Mouse (Mus musculus) megakaryocyte-erythroid progenitor cell, adult 5-6 weeks (primary cell): Measurements from ENCODE around the gene Disc1. TPM values are rescaled to one million over a fixed set of nuclear protein-coding genes. Genes with fewer than 3 reads are reported as not detected.

Source experiments
- ATAC-seq: replicated peaks from 2 replicates; pipeline ENCODE4 v1.8.0; 2016; ENCODE audit warnings: mild to moderate bottlenecking, inconsistent platforms; ENCODE audit not compliant: severe bottlenecking, poor library complexity, low FRiP score, low TSS enrichment
- total RNA-seq, 2 experiments: library from RNA; stranded (forward) in 1 of 2; stranded (reverse) in 1 of 2; fragments of 200-1000, 215-1000 nt in 1 of 2; fragments of >200 nt in 1 of 2; fragmentation: Nextera tagmentation in 1 of 2; gene quantifications; 2 replicates each; pipeline ENCODE4 v1.2.3; 2014 to 2017

Gene Disc1
- total RNA-seq, 2 experiments from 2014 or later: not detected

- ATAC-seq: no peak
Measured at GRCm38 (mm10) chr8:125113831-125114230, 59.8 kb downstream of the Disc1 start.

DNA sequence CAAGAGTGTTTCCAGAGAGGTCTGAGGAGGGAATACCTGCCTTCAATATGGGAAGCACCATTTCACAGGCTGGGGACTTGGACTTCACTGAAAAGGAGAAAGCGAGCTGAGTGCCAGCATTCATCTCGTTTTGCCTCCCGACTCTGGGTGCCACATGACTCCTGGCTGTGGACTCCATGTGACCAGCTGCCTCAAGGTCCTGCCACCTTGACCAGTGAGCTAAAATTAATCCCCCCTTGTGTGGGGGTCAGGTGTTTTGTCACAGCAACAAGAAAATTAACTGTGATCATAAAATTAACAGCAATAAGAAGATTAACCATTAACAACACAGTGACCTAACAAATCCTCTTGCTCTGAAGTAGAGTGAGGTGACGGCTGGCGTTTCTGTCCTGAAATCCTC is 61.3 kb downstream of the Disc1 start:
- no peak for ATAC-seq

DNA sequence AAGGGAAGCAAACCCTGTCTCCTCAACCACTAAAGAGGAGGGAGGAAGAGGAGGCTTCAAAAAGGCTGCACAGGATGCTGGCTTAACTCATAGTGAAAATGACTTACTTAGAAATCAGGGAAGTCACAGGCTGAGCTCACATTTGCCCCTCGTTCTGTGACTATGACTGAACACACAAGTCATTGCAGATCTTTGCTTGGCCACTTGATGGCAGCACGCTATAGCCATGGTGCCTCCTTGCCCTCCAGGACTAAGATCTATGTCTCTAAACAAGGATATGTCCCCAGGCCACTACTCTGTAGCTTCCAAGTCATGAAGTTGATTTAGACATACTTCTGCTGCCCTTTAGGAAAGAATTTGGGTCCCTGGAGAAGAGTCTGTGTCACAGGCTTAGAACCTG is 62.6 kb downstream of the Disc1 start:
- peak; percentile 87 for ATAC-seq

- ATAC-seq: no peak
Measured at GRCm38 (mm10) chr8:125126482-125126881, 72.5 kb downstream of the Disc1 start.

DNA sequence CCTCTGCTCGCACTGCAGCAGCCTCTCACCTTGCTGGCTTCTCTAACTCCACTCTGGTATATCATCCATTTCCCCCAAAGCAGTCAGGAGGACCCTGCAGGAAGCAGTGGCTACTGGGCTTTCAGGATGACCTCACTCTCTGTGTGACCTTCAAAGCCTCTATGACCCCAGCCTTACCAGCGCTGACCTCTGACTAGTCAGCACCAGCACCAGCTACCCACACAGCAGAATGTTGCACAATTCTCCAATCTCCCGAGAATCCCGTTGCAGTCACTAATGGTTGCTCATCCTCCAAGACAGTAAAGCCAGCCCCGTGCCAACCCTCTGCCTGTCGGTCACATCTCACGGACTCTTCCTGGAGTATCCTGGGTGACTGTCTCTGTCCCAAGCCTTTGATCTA is 73.6 kb downstream of the Disc1 start:
- ATAC-seq: no peak

GRCm38 (mm10) chr8:125128305-125128704 is 74.3 kb downstream of the Disc1 start:
- 0 out of 2 replicates have a peak, but pooled peaks have one; percentile 52 for ATAC-seq

- ATAC-seq: no peak
Measured at GRCm38 (mm10) chr8:125130835-125131234, 76.8 kb downstream of the Disc1 start.

DNA sequence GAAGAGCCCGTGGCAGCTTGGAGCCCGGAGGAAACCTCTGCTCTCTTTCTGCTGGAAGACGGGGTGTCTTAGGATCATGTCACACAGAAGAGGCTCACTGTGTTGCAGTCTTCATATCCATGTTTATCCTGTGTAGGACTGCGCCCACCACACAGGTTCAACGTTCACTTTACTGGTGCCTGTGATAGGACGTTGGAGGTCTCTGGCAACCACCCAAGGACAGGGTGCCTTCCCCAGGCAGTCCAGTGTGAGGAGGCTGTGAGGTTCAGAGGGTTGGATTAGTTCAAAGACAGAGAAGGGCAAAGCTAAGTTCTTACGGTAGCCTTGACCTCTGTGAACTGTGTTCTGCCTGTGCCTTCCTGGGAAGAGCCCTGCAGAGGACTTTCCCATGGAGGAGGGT is 77.3 kb downstream of the Disc1 start:
- ATAC-seq: peak; percentile 43; the same call in 1 of the 2 replicates

DNA sequence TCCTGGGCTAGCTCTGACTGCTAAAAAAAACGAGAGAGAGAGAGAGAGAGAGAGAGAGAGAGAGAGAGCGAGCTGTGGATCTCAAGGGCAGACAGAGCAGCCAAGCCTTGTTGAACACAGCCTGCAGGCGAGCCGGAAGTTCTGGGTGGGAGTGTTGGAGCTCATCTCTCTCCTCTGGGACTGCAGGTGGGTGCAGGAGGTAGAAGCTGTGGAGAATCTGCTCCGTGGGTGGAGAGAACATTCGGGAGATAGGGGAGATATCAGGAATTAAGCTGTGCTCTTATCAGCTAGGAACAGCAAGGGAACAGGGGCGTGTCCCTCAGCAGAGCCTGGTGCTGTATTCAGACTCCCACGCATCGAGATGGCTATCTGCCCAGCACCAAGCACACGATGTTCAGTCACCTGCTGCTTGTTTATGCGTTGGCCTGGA is 79.7 kb downstream of the Disc1 start:
- peak; percentile 82 for ATAC-seq

DNA sequence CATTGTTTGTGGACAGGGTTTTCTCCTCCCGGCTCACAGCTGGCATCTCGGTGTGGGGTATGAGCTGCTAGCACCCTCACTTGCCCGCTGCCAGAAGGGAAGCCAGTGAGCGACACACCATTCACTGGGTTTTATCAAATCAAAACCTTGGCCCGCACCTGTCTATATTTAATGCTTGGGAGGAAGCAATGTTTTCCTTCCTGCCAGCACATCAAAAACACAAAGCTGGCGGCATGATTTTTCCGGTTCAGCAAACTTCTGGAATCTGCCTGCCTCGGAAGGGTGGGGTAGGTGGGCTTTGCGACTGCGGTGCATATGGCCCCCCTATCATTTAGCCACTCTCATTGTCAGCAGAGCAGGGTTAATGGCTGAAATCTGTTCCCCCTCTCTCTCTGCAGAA is 80.9 kb downstream of the Disc1 start:
- ATAC-seq: no peak

DNA sequence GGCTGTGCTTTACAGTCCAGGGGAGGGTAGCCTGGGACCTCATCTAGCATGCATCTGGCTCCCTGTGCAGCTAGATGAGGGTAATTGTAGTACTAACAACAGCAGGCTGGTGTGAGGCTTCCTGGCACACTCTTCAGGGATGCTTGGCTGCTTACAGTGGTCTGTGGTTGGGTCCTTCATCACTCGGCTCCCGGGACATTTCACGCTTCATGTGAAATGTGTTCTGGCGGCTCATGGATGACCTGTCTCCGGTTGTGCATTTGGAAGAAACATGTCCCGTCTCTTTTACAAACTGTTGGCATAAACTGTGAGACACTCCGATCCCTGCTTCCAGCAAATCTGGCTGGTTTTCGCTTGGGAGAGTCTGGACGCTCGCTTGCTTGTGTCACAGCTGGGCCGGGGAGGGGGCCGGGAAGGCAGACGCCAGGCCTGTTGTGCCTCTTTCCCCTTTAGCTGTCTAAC is 85.7 kb downstream of the Disc1 start:
- ATAC-seq: no peak

GRCm38 (mm10) chr8:125140965-125141364 is 87.0 kb downstream of the Disc1 start:
- no peak for ATAC-seq

- ATAC-seq: no peak
Measured at GRCm38 (mm10) chr8:125156863-125157640, 103.1 kb downstream of the Disc1 start.

DNA sequence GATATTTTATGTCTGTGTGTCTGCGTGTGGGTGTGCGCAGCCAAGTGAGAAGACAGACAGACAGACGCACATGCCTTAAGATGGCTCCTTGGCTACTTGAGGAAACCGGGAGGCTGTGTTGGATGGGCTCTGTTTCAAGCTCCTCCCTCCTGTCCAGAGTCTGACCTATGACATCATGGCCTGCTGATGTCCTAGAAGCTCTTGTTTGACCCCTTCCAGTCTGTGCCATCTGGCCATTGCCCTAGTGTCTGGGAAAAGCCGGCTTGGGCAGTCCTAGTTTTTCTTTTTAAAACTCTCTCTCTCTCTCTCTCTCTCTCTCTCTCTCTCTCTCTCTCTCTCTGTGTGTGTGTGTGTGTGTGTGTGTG is 103.6 kb downstream of the Disc1 start:
- ATAC-seq: no peak

DNA sequence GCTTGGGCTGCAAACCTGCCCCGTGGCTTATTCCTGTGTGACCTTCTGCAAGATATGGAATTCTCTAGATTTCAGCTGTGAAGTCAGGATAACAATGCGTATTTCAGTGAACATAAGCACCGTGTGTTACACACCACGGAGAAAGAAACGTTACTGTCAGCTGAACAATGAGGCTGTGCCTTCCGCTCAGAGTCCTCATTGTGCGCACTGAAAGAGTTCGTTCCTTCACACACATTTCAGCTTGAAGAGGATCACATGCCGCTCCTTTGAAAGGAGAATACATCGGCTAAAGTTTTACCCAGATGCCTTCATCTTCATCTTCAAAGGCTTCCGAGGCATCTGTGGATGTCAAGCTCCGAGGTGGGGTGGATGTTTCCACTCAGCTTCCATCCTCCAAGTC is 105.4 kb downstream of the Disc1 start:
- ATAC-seq: no peak

DNA sequence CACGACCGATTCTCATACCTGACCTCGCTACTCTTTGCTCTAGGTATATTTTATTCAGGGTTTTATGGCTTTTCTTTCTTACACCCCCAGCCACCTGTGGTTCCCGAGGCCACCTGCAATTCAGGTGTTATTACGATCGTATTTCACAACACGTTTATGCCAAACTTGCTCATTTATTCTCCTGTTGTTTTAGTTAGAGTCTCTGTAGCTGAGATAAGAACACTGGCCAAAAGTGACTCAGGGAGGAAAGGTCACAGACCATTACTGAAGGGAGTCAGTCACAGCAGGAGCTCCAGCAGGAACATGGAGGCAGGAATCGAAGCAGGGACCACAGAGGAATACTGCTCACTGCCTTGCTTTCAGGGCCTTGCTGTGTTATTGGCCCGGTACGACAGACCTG is 109.5 kb downstream of the Disc1 start:
- no peak for ATAC-seq

DNA sequence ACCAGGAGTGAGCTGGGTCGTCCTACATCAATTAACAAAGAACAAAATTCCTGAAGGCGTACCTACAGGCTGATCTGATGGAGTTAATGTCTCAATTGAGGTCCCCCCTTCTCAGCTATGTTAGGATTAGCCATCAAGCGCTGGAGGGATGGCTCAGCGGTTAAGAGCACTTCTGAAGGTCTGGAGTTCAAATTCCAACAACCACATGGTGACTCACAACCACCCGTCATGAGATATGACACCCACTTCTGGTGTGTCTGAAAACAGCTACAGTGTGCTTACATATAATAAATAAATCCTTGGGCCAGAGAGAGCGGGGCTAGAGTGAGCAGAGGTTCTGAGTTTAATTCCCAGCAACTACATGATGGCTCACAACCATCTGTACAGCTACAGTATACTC is 109.9 kb downstream of the Disc1 start:
- no peak for ATAC-seq

GRCm38 (mm10) chr8:125165505-125166446 is 111.8 kb downstream of the Disc1 start:
- peak; percentile 85 for ATAC-seq

- ATAC-seq: no peak
Measured at GRCm38 (mm10) chr8:125166545-125166944, 112.5 kb downstream of the Disc1 start.

- no peak for ATAC-seq
Measured at GRCm38 (mm10) chr8:125166988-125167387, 113.0 kb downstream of the Disc1 start.
